Mouse (Mus musculus) embryo, embryonic 10 days (tissue): Measurements from ENCODE around the gene Srgap2.

Experiments used
- DNase-seq: peaks from one replicate; pipeline ENCODE4 v3.0.0-alpha.2; 2015; ENCODE audit warnings: low spot score

Gene Srgap2

GRCm38 (mm10) chr1:131473631-131474118 is 53.5 kb downstream of the Srgap2 start:
- no peak for DNase-seq

GRCm38 (mm10) chr1:131470597-131470996 is 56.6 kb downstream of the Srgap2 start:
- DNase-seq: no peak

GRCm38 (mm10) chr1:131465855-131466254 is 61.3 kb downstream of the Srgap2 start:
- DNase-seq: no peak

GRCm38 (mm10) chr1:131463953-131464627 is 63.1 kb downstream of the Srgap2 start:
- no peak for DNase-seq

- no peak for DNase-seq
These were observed 64.5 kb downstream of the Srgap2 start for GRCm38 (mm10) chr1:131462541-131463067.

GRCm38 (mm10) chr1:131460914-131461530 is 66.1 kb downstream of the Srgap2 start:
- DNase-seq: no peak

- DNase-seq: no peak
These were observed 71.7 kb downstream of the Srgap2 start for GRCm38 (mm10) chr1:131455355-131455890.

- DNase-seq: no peak
These were observed 72.8 kb downstream of the Srgap2 start for GRCm38 (mm10) chr1:131454386-131454785.

GRCm38 (mm10) chr1:131453335-131453734 is 73.8 kb downstream of the Srgap2 start:
- DNase-seq: no peak

- DNase-seq: no peak
These were observed 78.8 kb downstream of the Srgap2 start for GRCm38 (mm10) chr1:131448373-131448772.

GRCm38 (mm10) chr1:131447333-131447732 is 79.8 kb downstream of the Srgap2 start:
- DNase-seq: no peak

GRCm38 (mm10) chr1:131446577-131446976 is 80.6 kb downstream of the Srgap2 start:
- DNase-seq: no peak

GRCm38 (mm10) chr1:131438556-131438955 is 88.6 kb downstream of the Srgap2 start:
- no peak for DNase-seq

GRCm38 (mm10) chr1:131437975-131438374 is 89.2 kb downstream of the Srgap2 start:
- no peak for DNase-seq

GRCm38 (mm10) chr1:131436609-131437008 is 90.5 kb downstream of the Srgap2 start:
- no peak for DNase-seq

- no peak for DNase-seq
These were observed 95.5 kb downstream of the Srgap2 start for GRCm38 (mm10) chr1:131431456-131432246.

- DNase-seq: peak; percentile 53
These were observed 99.9 kb downstream of the Srgap2 start for GRCm38 (mm10) chr1:131427140-131427821.

- DNase-seq: no peak
These were observed 104.1 kb downstream of the Srgap2 start for GRCm38 (mm10) chr1:131423061-131423460.

GRCm38 (mm10) chr1:131421113-131421512 is 106.0 kb downstream of the Srgap2 start:
- no peak for DNase-seq

GRCm38 (mm10) chr1:131420660-131421059 is 106.5 kb downstream of the Srgap2 start:
- no peak for DNase-seq

GRCm38 (mm10) chr1:131419307-131419706 is 107.8 kb downstream of the Srgap2 start:
- DNase-seq: no peak
